Mouse (Mus musculus) cerebellum, adult 2 months (tissue): ENCODE data around the gene Exd2.

Source experiments
- CTCF ChIP-seq: fragments of 200-500 bp; IDR thresholded peaks from 2 replicates; pipeline ENCODE4 v1.5.1; 2011; ENCODE audit warnings: low read depth, mild to moderate bottlenecking, control low read depth, low read length, moderate library complexity, borderline replicate concordance; ENCODE audit not compliant: insufficient read depth
- POLR2A ChIP-seq: fragments of 200-500 bp; IDR thresholded peaks from 2 replicates; pipeline ENCODE4 v1.6.1; 2011; ENCODE audit warnings: low read length, control low read depth, borderline replicate concordance; ENCODE audit not compliant: insufficient read depth

- no peak for TF ChIP-seq CTCF
- no peak for TF ChIP-seq POLR2A
These were observed 67.7 kb downstream of the Exd2 start for GRCm38 (mm10) chr12:80530630-80531029.
